Mouse (Mus musculus): ENCODE results near the gene Snx8.

DNA sequence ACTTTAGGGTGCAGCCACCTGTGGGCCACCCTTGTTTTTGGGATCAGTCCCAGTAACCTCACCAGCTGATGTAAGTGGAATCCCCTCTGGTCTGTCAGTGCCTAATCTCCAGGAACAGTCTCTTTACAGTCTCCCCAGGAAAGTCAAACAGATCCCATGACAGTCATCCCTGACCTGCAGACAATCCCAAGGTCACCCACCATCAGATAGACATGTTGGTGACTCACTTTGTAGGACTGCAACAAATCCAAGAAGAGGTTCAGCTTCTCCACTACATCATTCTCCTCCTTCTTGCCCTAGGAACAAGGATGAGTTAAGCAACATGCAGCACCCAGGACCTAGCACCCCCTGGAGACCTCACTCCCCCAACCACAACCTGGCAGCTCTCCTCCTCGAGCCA is 43.0 kb downstream of the Snx8 start:
- TF ChIP-seq CTCF (IDR thresholded peaks at IDR 0.05; ENCODE audit: low read depth, low read length) (no peak), POLR2A (IDR thresholded peaks at IDR 0.05; ENCODE audit: extremely low read depth, insufficient read depth, low read length) (no peak)
